Mouse (Mus musculus) embryonic facial prominence, embryonic 14.5 days (tissue): ENCODE data around the gene Gucy1b1. TPM values are rescaled to one million over a fixed set of nuclear protein-coding genes. Genes with fewer than 3 reads are reported as not detected.

Experiments used
- ATAC-seq: fragments of 200-750 bp; cut with Nextera tagmentation; 2 replicates; pipeline ENCODE4 v1.8.0; 2017; ENCODE audit warnings: low read depth, moderate number of reproducible peaks, moderate TSS enrichment
- DNase-seq: peaks from one replicate; pipeline ENCODE4 v3.0.0-alpha.2; 2015; ENCODE audit warnings: low spot score
- H3K27ac ChIP-seq: fragments of 300-500 bp; sonication (generic); replicated peaks from 2 replicates; pipeline ENCODE4 v1.5.1; 2014; ENCODE audit warnings: low read depth, mild to moderate bottlenecking, low read length, moderate library complexity
- H3K27me3 ChIP-seq: fragments of 300-500 bp; sonication (generic); replicated peaks from 2 replicates; pipeline ENCODE4 v1.6.1; 2014; ENCODE audit warnings: low read length; ENCODE audit not compliant: control insufficient read depth, insufficient read depth
- H3K36me3 ChIP-seq: fragments of 300-500 bp; sonication (generic); 2 replicates; pipeline ENCODE4 v1.6.1; 2014; ENCODE audit warnings: low read length, mixed read lengths; ENCODE audit not compliant: control insufficient read depth, insufficient read depth
- H3K4me1 ChIP-seq: fragments of 300-500 bp; sonication (generic); 2 replicates; pipeline ENCODE4 v1.6.1; 2014; ENCODE audit warnings: antibody characterized with exemption, low read length; ENCODE audit not compliant: control insufficient read depth, insufficient read depth
- H3K4me2 ChIP-seq: fragments of 300-500 bp; sonication (generic); 2 replicates; pipeline ENCODE4 v1.6.1; 2014; ENCODE audit warnings: low read depth, mild to moderate bottlenecking, low read length, moderate library complexity, mixed read lengths
- H3K4me3 ChIP-seq: fragments of 300-500 bp; sonication (generic); 2 replicates; pipeline ENCODE4 v1.5.1; 2014; ENCODE audit warnings: low read depth, mild to moderate bottlenecking, low read length
- H3K9ac ChIP-seq: fragments of 300-500 bp; sonication (generic); 2 replicates; pipeline ENCODE4 v1.6.1; 2014; ENCODE audit warnings: low read depth, mild to moderate bottlenecking, low read length, moderate library complexity, mixed read lengths
- H3K9me3 ChIP-seq: fragments of 300-500 bp; sonication (generic); 2 replicates; pipeline ENCODE4 v1.6.1; 2016; ENCODE audit warnings: low read length; ENCODE audit not compliant: control insufficient read depth
- WGBS: fragments of 180-500 bp; shearing (Covaris S2); extraction: QIAGEN DNeasy Blood & Tissue Kit; methylation state at CpG from one replicate; pipeline ENCODE4 v1.1.7; 2014; 5-methylcytosine and 5-hydroxymethylcytosine counted together
- polyA plus RNA-seq: library from polyadenylated mRNA; unstranded; fragments of >200 nt; fragmentation: Nextera tagmentation; extraction: Ambion mirVana; gene quantifications from 2 replicates; pipeline ENCODE4 v1.2.1, GENCODE M21; 2014

Gucy1b1 gene
- polyA plus RNA-seq, 1 experiment from 2014 or later = 16.3 TPM

GRCm38 (mm10) chr3:82067830-82068229 is 6.7 kb downstream of the Gucy1b1 start:
- 70% methylated on average over 5 of the region's 5 CpGs for WGBS
- no peaks in the 10 kb centered on the region for H3K36me3 ChIP-seq
- DNase-seq (peak; percentile 54), ATAC-seq (no peak)
- no peak overlapping the region for H3K4me3 ChIP-seq
- H3K27ac ChIP-seq = no peak overlapping the region
- H3K9me3 ChIP-seq = no peaks in the 10 kb centered on the region
- no peak overlapping the region for H3K9ac ChIP-seq
- H3K4me1 ChIP-seq = peaks cover 9% of the 10 kb centered on the region; the same call in 1 of the 2 replicates
- H3K27me3 ChIP-seq = no peaks in the 10 kb centered on the region
- H3K4me2 ChIP-seq = no peak overlapping the region

GRCm38 (mm10) chr3:82061402-82062180 is 12.9 kb downstream of the Gucy1b1 start:
- Histone ChIP-seq H3K4me2 (no peak overlapping the region), H3K9me3 (no peaks in the 10 kb centered on the region), H3K36me3 (no peaks in the 10 kb centered on the region), H3K4me3 (no peak overlapping the region), H3K27ac (no peak overlapping the region), H3K9ac (no peak overlapping the region), H3K4me1 (peaks cover 7% of the 10 kb centered on the region; the same call in 1 of the 2 replicates), H3K27me3 (no peaks in the 10 kb centered on the region)
- WGBS = 39% methylated on average over 9 of the region's 9 CpGs
- ATAC-seq (no peak), DNase-seq (no peak)

DNA sequence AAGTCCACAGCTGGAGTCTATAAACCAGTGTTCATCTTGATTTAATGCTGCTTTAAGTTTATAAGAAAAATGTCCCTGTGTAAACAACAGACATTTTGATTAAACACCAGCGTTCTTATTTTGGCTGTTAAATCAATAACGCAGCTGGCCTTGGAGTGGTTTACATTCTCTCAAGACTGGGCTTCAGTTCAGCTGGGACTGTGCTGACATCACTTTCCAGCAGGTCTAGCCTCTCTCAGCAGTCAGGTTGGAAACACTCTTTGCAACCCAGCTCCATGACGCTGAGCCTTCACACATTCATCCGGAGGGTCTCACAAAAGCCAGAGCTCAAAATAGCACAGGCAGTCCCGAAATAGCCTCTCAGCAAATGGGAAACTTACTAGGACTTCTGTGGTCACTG is 17.3 kb downstream of the Gucy1b1 start:
- Histone ChIP-seq H3K4me3 (no peak overlapping the region), H3K36me3 (no peaks in the 10 kb centered on the region), H3K27me3 (no peaks in the 10 kb centered on the region), H3K4me1 (no peaks in the 10 kb centered on the region), H3K27ac (no peak overlapping the region), H3K9me3 (no peaks in the 10 kb centered on the region), H3K4me2 (no peak overlapping the region), H3K9ac (no peak overlapping the region)
- 54% methylated on average over 5 of the region's 5 CpGs for WGBS
- DNase-seq (peak; percentile 73), ATAC-seq (peak; percentile 53; the same call in 1 of the 2 replicates)

DNA sequence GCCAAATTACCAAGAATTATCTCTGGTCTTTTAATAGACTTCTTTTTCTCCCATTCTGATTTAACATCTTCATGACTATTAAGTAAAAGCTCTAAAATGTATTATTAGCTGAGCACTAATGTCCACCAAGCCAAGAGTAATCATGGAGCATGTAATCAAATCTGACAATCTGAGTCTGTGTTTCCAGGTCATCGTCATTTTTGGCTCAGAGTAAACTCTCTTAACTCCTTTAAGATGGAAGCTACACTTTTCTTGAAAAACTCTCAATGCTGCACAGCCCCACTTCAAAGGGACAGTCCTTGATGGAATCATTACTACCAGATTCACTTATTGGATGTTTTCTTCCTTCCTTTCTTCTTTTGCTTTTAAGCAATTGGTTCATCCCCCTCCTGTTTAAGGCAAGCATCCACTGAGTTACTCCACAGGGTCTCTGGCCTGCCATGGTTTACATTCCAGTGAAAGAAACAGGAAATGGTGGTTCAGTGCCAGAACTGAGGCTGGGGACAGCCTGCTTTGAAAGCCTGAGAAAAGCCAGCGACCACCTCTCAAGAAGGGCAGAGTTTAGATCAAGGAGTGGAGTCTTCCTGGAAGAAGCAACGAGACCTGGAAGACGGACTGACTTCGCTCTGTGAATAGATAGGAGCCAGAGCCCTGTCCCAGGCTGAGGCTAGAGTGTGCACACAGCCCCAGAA is 20.1 kb downstream of the Gucy1b1 start:
- H3K4me2 ChIP-seq = no peak overlapping the region
- ATAC-seq = peak; percentile 37; the same call in 1 of the 2 replicates
- H3K4me3 ChIP-seq = no peak overlapping the region
- 0 out of 2 replicates have a peak, but pooled peaks cover 4% of the 10 kb centered on the region for H3K4me1 ChIP-seq
- H3K9ac ChIP-seq = no peak overlapping the region
- 44% methylated on average over 5 of the region's 5 CpGs for WGBS
- peak; percentile 58 for DNase-seq
- H3K9me3 ChIP-seq = no peaks in the 10 kb centered on the region
- no peaks in the 10 kb centered on the region for H3K27me3 ChIP-seq
- H3K27ac ChIP-seq = no peak overlapping the region
- no peaks in the 10 kb centered on the region for H3K36me3 ChIP-seq

GRCm38 (mm10) chr3:82052029-82052428 is 22.5 kb downstream of the Gucy1b1 start:
- Histone ChIP-seq H3K36me3 (no peaks in the 10 kb centered on the region), H3K4me3 (no peak overlapping the region), H3K27ac (no peak overlapping the region), H3K4me2 (no peak overlapping the region), H3K4me1 (peaks cover 10% of the 10 kb centered on the region; the same call in 1 of the 2 replicates), H3K9ac (no peak overlapping the region), H3K27me3 (no peaks in the 10 kb centered on the region), H3K9me3 (no peaks in the 10 kb centered on the region)
- no peak for DNase-seq
- 48% methylated on average over 2 of the region's 2 CpGs for WGBS
- no peak for ATAC-seq

DNA sequence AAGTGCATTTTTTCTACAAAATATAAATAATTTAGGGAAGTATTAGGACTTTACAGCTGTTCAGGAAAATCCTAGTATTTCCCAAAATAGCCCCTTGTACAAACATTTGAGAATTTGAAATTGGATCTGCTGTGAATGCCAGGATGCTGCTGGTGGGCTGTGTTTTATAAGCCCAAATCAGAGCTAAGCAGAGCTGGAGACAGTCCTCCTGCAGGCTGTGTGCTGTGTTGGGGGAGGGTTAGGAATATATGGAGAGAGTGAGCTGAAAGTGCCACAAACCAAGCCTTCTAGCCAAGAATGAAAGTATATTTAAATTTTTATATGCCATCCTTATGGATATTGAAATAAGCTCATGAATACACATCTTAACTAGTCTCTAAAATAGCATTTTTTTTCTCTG is 23.0 kb downstream of the Gucy1b1 start:
- Histone ChIP-seq H3K27me3 (no peaks in the 10 kb centered on the region), H3K4me3 (no peak overlapping the region), H3K36me3 (no peaks in the 10 kb centered on the region), H3K9ac (no peak overlapping the region), H3K4me2 (no peak overlapping the region), H3K27ac (no peak overlapping the region), H3K4me1 (peaks cover 10% of the 10 kb centered on the region; the same call in 1 of the 2 replicates), H3K9me3 (no peaks in the 10 kb centered on the region)
- ATAC-seq (peak; percentile 65; the same call in 1 of the 2 replicates), DNase-seq (peak; percentile 73)

DNA sequence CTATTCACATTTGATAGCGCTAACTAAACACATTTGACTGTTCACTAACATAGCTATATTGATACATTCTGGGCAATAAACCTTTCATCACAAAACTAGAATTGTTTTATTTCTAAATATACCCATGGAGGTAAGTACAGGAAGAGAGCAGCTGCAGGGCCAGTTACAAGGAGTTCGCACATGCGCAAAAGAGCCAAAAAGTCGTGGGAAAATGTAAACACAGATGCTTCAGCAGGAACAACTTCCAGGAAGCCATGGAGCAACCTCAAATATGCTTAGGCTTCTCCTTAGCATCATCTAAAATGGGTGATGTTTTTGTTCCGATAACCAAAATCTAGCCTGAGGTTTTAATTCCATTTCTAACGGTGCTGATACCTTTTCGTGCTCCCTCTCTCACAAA is 25.8 kb downstream of the Gucy1b1 start:
- Histone ChIP-seq H3K4me3 (no peak overlapping the region), H3K9me3 (no peaks in the 10 kb centered on the region), H3K27ac (no peak overlapping the region), H3K27me3 (no peaks in the 10 kb centered on the region), H3K4me2 (peak overlapping the region; percentile 5; the same call in 1 of the 2 replicates), H3K4me1 (peaks cover 10% of the 10 kb centered on the region; the same call in 1 of the 2 replicates), H3K9ac (no peak overlapping the region), H3K36me3 (no peaks in the 10 kb centered on the region)
- DNase-seq (peak; percentile 59), ATAC-seq (no peak)
- WGBS = 52% methylated on average over 7 of the region's 7 CpGs

GRCm38 (mm10) chr3:82048078-82048477 is 26.4 kb downstream of the Gucy1b1 start:
- no peaks in the 10 kb centered on the region for H3K9me3 ChIP-seq
- H3K4me1 ChIP-seq = peaks cover 10% of the 10 kb centered on the region; the same call in 1 of the 2 replicates
- no peak for ATAC-seq
- peak; percentile 43 for DNase-seq
- no peak overlapping the region for H3K27ac ChIP-seq
- H3K27me3 ChIP-seq = no peaks in the 10 kb centered on the region
- H3K36me3 ChIP-seq = no peaks in the 10 kb centered on the region
- WGBS = 57% methylated on average over 4 of the region's 4 CpGs
- H3K9ac ChIP-seq = no peak overlapping the region
- H3K4me3 ChIP-seq = no peak overlapping the region
- H3K4me2 ChIP-seq = no peak overlapping the region
